Mouse (Mus musculus): Measurements from ENCODE around the gene Pdia3.
A peak's percentile ranks its signal among the peaks of the same experiment; 100 is the strongest.
"Not testable (repeated sequence)": the region's sequence is repeated elsewhere in the genome, so short reads cannot be mapped to it uniquely, and the experiment has no call there.

The Pdia3 gene

DNA sequence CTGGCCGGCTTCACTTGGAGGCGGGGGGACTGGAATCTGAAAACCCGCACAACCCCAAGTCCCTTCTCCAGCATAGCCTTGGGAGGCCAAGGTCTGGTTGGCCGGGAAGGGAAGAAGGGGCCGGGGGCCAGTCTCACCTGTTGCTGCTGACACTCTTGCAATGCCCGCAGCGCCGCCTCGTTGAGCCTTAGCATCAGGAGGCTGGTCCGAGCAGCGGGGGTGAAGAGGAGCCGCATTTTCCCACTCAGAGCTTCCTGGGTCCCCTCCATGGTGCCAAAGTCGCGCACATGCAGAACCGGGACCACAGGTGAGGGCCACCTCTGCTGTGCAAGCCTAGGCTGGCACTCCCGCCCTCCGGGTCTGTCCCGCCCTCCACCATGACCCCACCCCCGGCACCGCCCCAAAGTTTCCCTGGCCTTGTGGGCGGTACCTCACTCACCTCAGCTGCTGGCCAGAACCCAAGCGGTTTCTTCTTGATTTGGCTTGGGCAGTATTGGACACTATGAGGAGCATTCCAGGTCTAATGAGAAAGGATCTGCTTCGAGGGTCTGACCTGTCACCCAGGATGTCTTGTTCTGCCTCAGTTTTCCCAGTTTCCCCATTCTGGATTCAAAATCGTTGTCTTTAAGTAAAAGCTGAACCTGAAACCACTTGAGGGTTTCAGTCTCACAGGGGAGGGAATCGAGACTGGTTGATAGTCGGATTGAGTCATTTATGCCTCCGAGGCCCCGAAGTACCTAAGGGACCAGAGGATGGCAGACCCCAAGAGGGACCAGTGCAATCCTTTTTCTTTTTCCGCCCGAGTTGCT is 28.9 kb downstream of the Pdia3 start:
- peak; percentile 86 for DNase-seq (ENCODE audit: low read depth, low spot score)

DNA sequence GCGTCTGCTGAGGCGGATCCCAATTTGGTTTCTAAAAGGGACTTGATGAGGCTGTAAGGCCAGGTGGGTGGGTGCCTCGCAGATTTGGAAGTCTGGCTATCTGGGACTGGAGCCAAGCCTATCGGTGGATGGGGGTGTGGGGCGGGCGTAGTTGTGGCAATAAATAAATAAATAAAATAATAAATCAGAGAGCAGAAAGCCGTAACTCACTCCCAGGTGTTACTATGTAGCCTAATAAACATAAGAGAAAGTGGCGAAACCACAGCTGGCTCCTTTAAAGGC is 29.4 kb downstream of the Pdia3 start:
- no peak for DNase-seq (ENCODE audit: low read depth, low spot score)

- no peak for DNase-seq (ENCODE audit: low read depth, low spot score)
Observed at GRCm38 (mm10) chr2:121444178-121444577, 30.6 kb downstream of the Pdia3 start, which contains the start of gene Ell3. Ell3 (minus strand) TSS chr2:121444278.

GRCm38 (mm10) chr2:121445117-121445516 is 31.5 kb downstream of the Pdia3 start:
- DNase-seq (ENCODE audit: low read depth, low spot score), result no peak

DNA sequence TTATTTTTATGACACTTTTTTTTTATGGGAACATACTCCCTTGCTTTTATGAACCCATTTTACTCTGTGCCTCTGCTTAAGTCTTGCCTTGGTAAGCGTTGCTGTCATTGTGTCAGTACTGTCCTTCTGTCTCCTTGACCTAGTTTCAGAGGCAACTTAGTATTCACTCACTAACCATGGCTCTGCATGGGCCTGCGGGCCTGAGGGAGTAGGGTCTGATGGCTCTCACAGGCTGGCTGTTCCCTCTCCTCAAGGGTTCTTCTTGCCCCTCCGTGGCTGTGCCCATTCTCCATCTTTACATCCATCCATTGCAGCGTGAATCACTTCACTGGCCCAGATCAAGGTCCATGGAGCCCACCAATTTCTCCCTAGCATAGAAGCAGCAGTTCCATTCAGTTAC is 32.9 kb downstream of the Pdia3 start:
- no peak for DNase-seq (ENCODE audit: low read depth, low spot score)

- peak; percentile 37 for DNase-seq (ENCODE audit: low read depth, low spot score)
Observed at GRCm38 (mm10) chr2:121447006-121447405, 33.4 kb downstream of the Pdia3 start.

DNA sequence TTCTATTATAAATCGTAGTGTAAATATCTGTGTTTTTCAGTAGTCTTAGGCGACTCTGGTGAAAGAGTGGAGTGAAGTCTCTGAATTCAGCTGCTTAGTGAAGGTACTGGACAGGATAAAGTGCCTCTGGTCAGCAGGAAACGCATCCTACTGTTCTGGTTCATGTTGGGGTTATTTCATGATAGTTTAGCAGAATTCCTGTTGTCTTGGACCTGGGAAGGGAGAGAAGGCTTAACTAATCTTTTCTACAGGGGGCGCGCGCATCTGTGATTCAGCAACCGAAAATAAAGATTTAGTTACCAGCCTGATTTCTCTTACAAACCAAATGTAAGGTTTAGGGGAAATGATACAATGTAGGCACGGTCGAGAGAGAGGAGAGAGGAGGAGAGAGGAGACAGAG is 34.6 kb downstream of the Pdia3 start:
- peak; percentile 51 for DNase-seq (ENCODE audit: low read depth, low spot score)

- peak; percentile 99 for DNase-seq (ENCODE audit: low read depth, low spot score)
Observed at GRCm38 (mm10) chr2:121448739-121449535, 35.4 kb downstream of the Pdia3 start, which contains the start of gene Serf2. Serf2 (plus strand) TSS chr2:121449195.

DNA sequence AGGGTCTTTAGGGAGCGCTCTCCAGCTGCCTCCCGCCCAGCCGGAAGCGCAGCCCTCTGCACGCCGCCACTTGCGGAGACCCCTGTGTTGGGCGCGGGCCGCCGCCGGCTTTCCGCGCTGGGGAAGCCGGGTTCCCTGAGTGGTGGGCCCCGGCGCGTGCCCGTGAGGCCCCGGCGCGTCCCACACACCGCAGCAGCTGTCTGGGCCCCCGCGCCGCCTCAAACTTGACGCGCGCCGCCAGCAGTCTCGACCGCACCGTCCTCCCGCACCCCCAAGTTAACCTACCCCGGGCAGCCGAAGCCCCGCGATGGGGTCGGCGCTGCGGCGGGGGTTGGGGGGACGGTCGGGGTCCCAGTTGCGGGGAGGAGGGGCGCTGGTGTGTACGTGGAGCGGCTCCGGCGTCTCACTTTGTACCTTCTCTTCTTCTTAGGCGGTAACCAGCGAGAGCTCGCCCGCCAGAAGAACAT is 36.0 kb downstream of the Pdia3 start:
- no peak for DNase-seq (ENCODE audit: low read depth, low spot score)

GRCm38 (mm10) chr2:121450093-121450492 is 36.5 kb downstream of the Pdia3 start:
- peak; percentile 32 for DNase-seq (ENCODE audit: low read depth, low spot score)

DNA sequence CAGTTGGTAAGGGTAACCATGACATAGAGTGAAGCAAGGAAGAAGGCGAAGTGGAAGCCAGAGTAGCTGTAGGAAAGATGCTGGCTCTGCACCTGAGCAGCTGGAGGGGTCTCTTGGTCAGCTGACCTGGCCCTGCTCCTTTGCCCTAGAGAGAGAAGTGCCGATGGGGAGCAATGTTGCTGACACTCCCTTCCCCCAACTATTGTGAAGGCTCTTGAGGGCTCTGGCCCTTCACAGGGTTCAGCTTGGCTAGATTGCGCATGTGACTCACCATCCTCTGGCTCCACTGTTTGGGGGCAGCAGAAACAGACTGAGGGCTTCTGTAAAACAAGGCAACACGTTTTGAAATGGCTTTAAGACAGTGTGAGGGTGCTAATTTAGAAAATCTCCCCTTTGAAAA is 38.8 kb downstream of the Pdia3 start:
- DNase-seq (ENCODE audit: low read depth, low spot score), result no peak

DNA sequence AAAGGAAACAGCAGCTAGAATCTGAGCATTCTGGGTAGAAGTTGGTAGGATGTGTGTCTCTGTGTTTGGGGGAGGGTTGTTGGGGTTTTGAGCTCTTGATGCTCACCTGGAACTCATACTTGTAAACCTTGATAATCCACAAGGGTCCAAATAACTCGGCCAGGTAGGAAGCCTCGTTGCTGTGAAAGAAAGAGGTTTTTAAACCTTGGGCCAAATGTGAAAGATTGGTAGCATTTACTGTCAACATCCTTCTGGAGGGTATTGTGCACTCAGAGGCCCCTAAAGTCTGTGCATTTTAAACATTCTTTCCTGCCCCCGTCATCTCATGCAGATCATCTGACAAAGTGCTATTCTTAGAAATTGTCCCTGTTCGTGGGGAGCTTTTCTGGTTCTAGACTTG is 39.4 kb downstream of the Pdia3 start, which contains the start of gene Hypk:
Hypk (plus strand) TSS at position 301 of the 400 bp plus-strand sequence.
- DNase-seq (ENCODE audit: low read depth, low spot score), result no peak

- DNase-seq (ENCODE audit: low read depth, low spot score), result no peak
Observed at GRCm38 (mm10) chr2:121453917-121454316, 40.3 kb downstream of the Pdia3 start.

DNA sequence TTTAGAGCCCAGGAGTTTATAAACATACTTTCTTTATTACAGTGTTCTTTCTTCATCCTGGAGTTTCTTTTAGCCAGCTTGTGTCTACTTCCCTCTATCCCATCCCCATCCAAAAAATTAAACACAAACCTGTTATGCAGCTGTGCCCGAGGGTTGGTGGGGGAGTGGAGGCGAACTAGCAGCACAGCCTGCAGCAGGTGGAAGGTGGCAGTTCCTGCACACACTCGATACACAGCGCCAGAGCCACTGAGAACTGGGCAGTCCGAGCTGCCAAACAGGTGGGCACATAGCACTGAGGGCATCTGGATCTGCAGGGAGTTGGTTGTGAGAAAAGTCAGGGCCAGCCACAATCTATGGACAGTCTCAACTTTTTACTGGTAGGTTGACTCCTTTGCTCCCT is 42.0 kb downstream of the Pdia3 start:
- DNase-seq (ENCODE audit: low read depth, low spot score), result no peak

DNA sequence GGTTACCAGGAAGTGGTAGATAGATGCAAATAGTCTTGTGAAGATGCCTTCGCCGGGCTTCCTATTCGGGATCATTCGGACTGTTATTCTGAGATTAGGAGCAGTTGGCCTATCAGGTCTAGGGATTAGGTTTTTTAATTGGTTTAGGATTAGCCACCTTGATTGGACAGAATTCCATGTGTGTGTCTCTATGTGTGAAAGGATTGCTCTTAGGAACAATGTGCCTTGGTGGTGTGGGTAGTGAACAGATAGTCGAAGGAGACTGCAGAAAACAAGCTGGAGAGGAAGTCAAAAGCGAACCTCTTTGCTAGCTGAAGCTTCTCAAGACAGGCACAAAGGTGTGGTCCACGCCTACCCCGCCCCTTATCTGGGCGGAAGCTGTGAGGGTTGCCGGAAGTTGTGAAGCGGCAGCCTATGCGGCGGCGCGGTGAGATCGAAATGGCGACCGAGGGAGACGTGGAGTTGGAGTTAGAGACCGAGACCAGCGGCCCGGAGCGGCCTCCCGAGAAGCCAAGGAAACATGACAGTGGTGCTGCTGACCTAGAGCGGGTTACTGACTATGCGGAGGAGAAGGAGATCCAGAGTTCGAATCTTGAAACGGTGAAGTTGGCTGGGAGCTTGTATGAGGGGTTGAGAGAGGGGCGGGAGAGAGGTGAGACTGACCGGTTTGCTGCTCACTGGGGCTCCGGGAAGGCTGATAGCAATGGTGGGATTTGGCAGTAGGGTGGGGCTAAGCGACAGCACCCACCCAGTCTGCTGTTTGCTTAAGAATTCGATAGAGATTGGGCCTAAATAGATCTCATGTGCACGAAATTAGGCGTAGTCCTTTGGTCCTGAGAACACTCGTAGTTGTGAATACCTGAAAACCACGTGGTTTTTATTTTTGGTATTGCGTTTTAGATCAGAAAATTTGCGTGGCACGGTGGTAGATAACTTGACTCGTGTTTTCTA is 43.4 kb downstream of the Pdia3 start, which contains the start of gene Serinc4:
Serinc4 (minus strand) TSS at position 90 of the 951 bp plus-strand sequence.
- peak; percentile 94 for DNase-seq (ENCODE audit: low read depth, low spot score)

DNA sequence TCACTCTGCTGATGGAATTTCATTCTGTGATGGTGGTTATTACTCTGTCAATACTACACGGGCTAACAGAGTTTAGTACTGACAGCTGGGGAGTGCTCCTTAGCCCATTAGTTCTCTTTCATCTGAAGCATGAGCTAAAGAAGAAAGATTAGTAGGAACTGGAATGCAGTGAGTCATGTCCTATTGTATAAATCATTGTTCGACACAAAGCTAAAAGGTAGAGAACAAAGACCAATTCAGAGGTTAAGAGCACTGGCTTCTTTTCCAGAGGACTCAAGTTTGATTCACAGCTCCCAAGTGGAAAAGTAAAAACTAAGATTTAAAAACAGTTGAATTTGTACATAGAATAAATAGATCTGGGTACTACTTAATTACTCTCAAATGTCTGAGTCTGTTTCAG is 46.5 kb downstream of the Pdia3 start:
- no peak for DNase-seq (ENCODE audit: low read depth, low spot score)

DNA sequence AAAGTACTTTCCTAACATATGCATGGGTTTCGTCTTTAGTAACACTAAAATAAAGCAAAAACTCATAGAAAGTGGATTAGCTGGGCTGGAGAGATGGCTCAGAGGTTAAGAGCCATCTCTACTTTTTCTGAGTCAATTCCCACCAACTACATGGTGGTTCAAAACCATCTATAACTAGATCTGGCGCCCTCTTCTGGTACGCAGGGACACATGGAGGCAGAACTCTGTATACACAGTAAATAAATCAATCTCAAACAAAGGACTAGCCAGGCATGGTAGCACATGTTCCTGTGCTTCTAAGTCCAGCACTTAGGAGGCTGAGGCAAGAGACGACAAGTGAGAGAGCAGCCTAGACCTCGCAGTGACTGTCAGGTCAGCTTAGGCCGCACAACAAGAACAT is 55.4 kb downstream of the Pdia3 start:
- DNase-seq (ENCODE audit: low read depth, low spot score), result not testable (repeated sequence)

GRCm38 (mm10) chr2:121472783-121473182 is 59.2 kb downstream of the Pdia3 start:
- not testable (repeated sequence) for DNase-seq (ENCODE audit: low read depth, low spot score)

GRCm38 (mm10) chr2:121473301-121474179 is 60.0 kb downstream of the Pdia3 start, which contains the start of gene Mfap1b:
Mfap1b (minus strand) TSS chr2:121474067.
- peak; percentile 90 for DNase-seq (ENCODE audit: low read depth, low spot score)

GRCm38 (mm10) chr2:121474180-121474535 is 60.6 kb downstream of the Pdia3 start:
- no peak for DNase-seq (ENCODE audit: low read depth, low spot score)
